Mouse (Mus musculus) limb, embryonic 10.5 days (tissue): Measurements from ENCODE around the gene Phykpl. TPM values are rescaled to one million over a fixed set of nuclear protein-coding genes. Genes with fewer than 3 reads are reported as not detected.

ENCODE experiments used
- polyA plus RNA-seq: library from polyadenylated mRNA; unstranded; fragments of >200 nt; fragmentation: Nextera tagmentation; extraction: Ambion mirVana; gene quantifications from 2 replicates; pipeline ENCODE4 v1.2.1, GENCODE M21; 2016

Phykpl gene
- polyA plus RNA-seq, 1 experiment from 2014 or later = 16.1 TPM

Other genes with a start within 250 kb of the Phykpl start
- gene Hnrnpab, start 22.1 kb downstream of the Phykpl start, polyA plus RNA-seq = 723 and 764 TPM in 2 replicates
- gene Nhp2, start 35.0 kb downstream of the Phykpl start, polyA plus RNA-seq = 230 and 312 TPM in 2 replicates
- gene Rmnd5b, start 51.1 kb downstream of the Phykpl start, polyA plus RNA-seq = 37.1 and 42.1 TPM in 2 replicates
- 27.9 and 34.3 TPM in 2 replicates for gene N4bp3, start 66.1 kb downstream of the Phykpl start, polyA plus RNA-seq
- gene D930048N14Rik, start 66.2 kb downstream of the Phykpl start, polyA plus RNA-seq = 3.2 and 4.1 TPM in 2 replicates
- 73.4 and 80.2 TPM in 2 replicates for gene 0610009B22Rik, start 104.1 kb downstream of the Phykpl start, polyA plus RNA-seq
- 10.4 and 13.4 TPM in 2 replicates for gene Sec24a, start 178.9 kb downstream of the Phykpl start, polyA plus RNA-seq
- gene Sar1b, start 178.9 kb downstream of the Phykpl start, polyA plus RNA-seq = 96.8 and 106 TPM in 2 replicates